Mouse (Mus musculus) intestine, embryonic 14.5 days (tissue): ENCODE measurements at regions not wholly inside any gene's neighbourhood (a gene's known extent, or its start where the extent isn't known, plus 50 kb on each side); places are given as distances from the start of the nearest gene placed in this dataset. TPM values are rescaled to one million over a fixed set of nuclear protein-coding genes. Genes with fewer than 3 reads are reported as not detected.
A peak's percentile ranks its signal among the peaks of the same experiment; 100 is the strongest.

Experiments used
- ATAC-seq: fragments of 200-750 bp; cut with Nextera tagmentation; replicated peaks from 2 replicates; pipeline ENCODE4 v1.8.0; 2017; ENCODE audit warnings: low read depth, moderate number of reproducible peaks, moderate TSS enrichment, moderate library complexity; ENCODE audit not compliant: low FRiP score, low TSS enrichment
- DNase-seq: peaks from one replicate; pipeline ENCODE4 v3.0.0-alpha.2; 2018; ENCODE audit warnings: low spot score
- H3K27ac ChIP-seq: fragments of 300-500 bp; sonication (generic); 2 replicates; pipeline ENCODE4 v1.5.1; 2014; ENCODE audit warnings: low read depth, mild to moderate bottlenecking, control low read depth
- H3K27me3 ChIP-seq: fragments of 300-500 bp; sonication (generic); replicated peaks from 2 replicates; pipeline ENCODE4 v1.6.1; 2014; ENCODE audit warnings: low read length, control low read depth; ENCODE audit not compliant: control insufficient read depth, insufficient read depth
- H3K36me3 ChIP-seq: fragments of 300-500 bp; sonication (generic); 2 replicates; pipeline ENCODE4 v1.6.1; 2014; ENCODE audit warnings: low read length, control low read depth; ENCODE audit not compliant: control insufficient read depth, insufficient read depth
- H3K4me1 ChIP-seq: fragments of 300-500 bp; sonication (generic); replicated peaks from 2 replicates; pipeline ENCODE4 v1.6.1; 2014; ENCODE audit warnings: low read length, control low read depth, mixed read lengths; ENCODE audit not compliant: control insufficient read depth, insufficient read depth
- H3K4me2 ChIP-seq: fragments of 300-500 bp; sonication (generic); 2 replicates; pipeline ENCODE4 v1.6.1; 2014; ENCODE audit warnings: low read length
- H3K4me3 ChIP-seq: fragments of 300-500 bp; sonication (generic); 2 replicates; pipeline ENCODE4 v1.5.1; 2014; ENCODE audit warnings: low read depth, low read length, control low read depth, mixed read lengths
- H3K9ac ChIP-seq: fragments of 300-500 bp; sonication (generic); 2 replicates; pipeline ENCODE4 v1.6.1; 2014; ENCODE audit warnings: mild to moderate bottlenecking, low read length
- H3K9me3 ChIP-seq: fragments of 300-500 bp; sonication (generic); 2 replicates; pipeline ENCODE4 v1.6.1; 2016; ENCODE audit warnings: low read length, control low read depth; ENCODE audit not compliant: control insufficient read depth
- WGBS: fragments of 180-500 bp; shearing (Covaris S2); extraction: QIAGEN DNeasy Blood & Tissue Kit; methylation state at CpG from one replicate; pipeline ENCODE4 v1.1.7; 2014; 5-methylcytosine and 5-hydroxymethylcytosine counted together
- microRNA-seq: library from miRNA; unstranded; fragments of <30 nt; microRNA quantifications from one replicate; pipeline ENCODE4, GENCODE M21; 2016

DNA sequence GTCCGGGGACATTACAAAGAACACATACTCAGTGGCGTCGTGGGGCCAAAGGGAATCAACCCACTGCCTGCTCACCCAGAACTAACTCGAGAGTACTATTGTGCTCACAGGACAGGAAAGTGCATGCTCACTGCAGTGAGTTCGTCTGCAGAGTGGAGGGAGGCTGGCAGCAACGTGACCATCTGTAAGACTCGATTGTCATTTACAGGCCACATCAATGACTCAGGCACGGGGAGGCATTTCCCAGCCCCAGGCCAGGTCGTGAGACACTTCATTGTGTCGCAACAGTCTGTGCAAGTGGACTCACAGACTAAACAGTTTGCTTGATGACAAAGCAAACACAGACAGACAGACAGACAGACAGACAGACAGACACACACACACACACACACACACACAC, 61.1 kb upstream of the Adamts16 start:
- DNase-seq (peak; percentile 44), ATAC-seq (no peak)
- 51% methylated on average over 10 of the region's 10 CpGs for WGBS
- Histone ChIP-seq H3K9ac (no peak overlapping the region), H3K4me3 (no peak overlapping the region), H3K4me2 (no peak overlapping the region), H3K27me3 (no peaks in the 10 kb centered on the region), H3K4me1 (no peaks in the 10 kb centered on the region), H3K9me3 (no peaks in the 10 kb centered on the region), H3K27ac (no peak overlapping the region), H3K36me3 (no peaks in the 10 kb centered on the region)

GRCm38 (mm10) chr13:70891634-70892033, 50.0 kb upstream of the Adamts16 start:
- Histone ChIP-seq H3K4me1 (no peaks in the 10 kb centered on the region), H3K27me3 (no peaks in the 10 kb centered on the region), H3K9me3 (no peaks in the 10 kb centered on the region), H3K27ac (no peak overlapping the region), H3K36me3 (no peaks in the 10 kb centered on the region), H3K4me3 (no peak overlapping the region), H3K4me2 (no peak overlapping the region), H3K9ac (no peak overlapping the region)
- ATAC-seq (no peak), DNase-seq (no peak)
- WGBS: 61% methylated on average over 5 of the region's 5 CpGs

Small RNAs in the stretch of these regions (microRNA-seq; reads per million reads assigned to microRNA genes)
- gene Mir466f-4: not detected
